16 mouse cellular contexts compared by ENCODE assay signal in genomic region chr3:89897204-89897796, GRCm38 (mm10). TPM values are rescaled to one million over a fixed set of nuclear protein-coding genes. Genes with fewer than 3 reads are reported as not detected.
DNase-seq lines count a peak whose midpoint lies in the region; ATAC-seq and TF ChIP-seq lines count a peak whose summit lies in the region.
"Had no signal": no experiment of that assay in that cellular context is flagged by ENCODE, and none has a peak within 500 bp of the region (broad histone marks: within the 10 kb centered on the region; RNA-seq: fewer than 3 reads in every experiment).

No protein-coding gene starts in this region.

- H3K36me3 ChIP-seq in heart, adult 2 months (ENCODE audit: control insufficient read depth, insufficient read depth, low read length): no peaks in the 10 kb centered on the region
- H3K36me3 ChIP-seq in heart, embryonic 12.5 days: no peaks in the 10 kb centered on the region
- H3K36me3 ChIP-seq in spleen, adult 2 months (ENCODE audit: control insufficient read depth, insufficient read depth, low read length): no peaks in the 10 kb centered on the region
- H3K36me3 ChIP-seq in embryonic facial prominence, embryonic 14.5 days (ENCODE audit: control insufficient read depth, insufficient read depth, low read length): no peaks in the 10 kb centered on the region
- H3K36me3 ChIP-seq: neural tube, embryonic 12.5 days; stomach, embryonic 15.5 days had no signal

- TF ChIP-seq CTCF in heart, adult 2 months (IDR thresholded peaks at IDR 0.05): no peak
- no peak for TF ChIP-seq CTCF in spleen, adult 2 months (IDR thresholded peaks at IDR 0.05; ENCODE audit: extremely low read depth, insufficient read depth, insufficient read length, insufficient replicate concordance)

- no peak for TF ChIP-seq EP300 in heart, adult 2 months (IDR thresholded peaks at IDR 0.05; ENCODE audit: insufficient read depth, low read depth, low read length)

- WGBS in heart, adult 2 months: 82% methylated on average over 8 of the region's 8 CpGs
- WGBS in heart, embryonic 12.5 days: 78% methylated on average over 8 of the region's 8 CpGs
- 91% methylated on average over 8 of the region's 8 CpGs for WGBS in spleen, adult 2 months
- WGBS in embryonic facial prominence, embryonic 14.5 days: 63% methylated on average over 8 of the region's 8 CpGs

- H3K79me2 ChIP-seq in heart, adult 2 months (replicated peaks; ENCODE audit: control insufficient read depth, insufficient read depth, low read length): no peaks in the 10 kb centered on the region

- no peaks in the 10 kb centered on the region for H3K9me3 ChIP-seq in heart, embryonic 12.5 days (replicated peaks)
- no peaks in the 10 kb centered on the region for H3K9me3 ChIP-seq in embryonic facial prominence, embryonic 14.5 days (ENCODE audit: control insufficient read depth, low read length)
- H3K9me3 ChIP-seq: liver, embryonic 15.5 days; neural tube, embryonic 12.5 days; stomach, embryonic 15.5 days had no signal

- no peak overlapping the region for H3K9ac ChIP-seq in heart, adult 2 months (ENCODE audit: low read depth, low read length)
- no peak overlapping the region for H3K9ac ChIP-seq in heart, embryonic 12.5 days
- H3K9ac ChIP-seq in embryonic facial prominence, embryonic 14.5 days (ENCODE audit: low read depth, low read length): no peak overlapping the region
- H3K9ac ChIP-seq: liver, embryonic 15.5 days; neural tube, embryonic 12.5 days; stomach, embryonic 15.5 days had no signal

- H3K27ac ChIP-seq in heart, adult 2 months: no peak overlapping the region
- H3K27ac ChIP-seq in heart, embryonic 12.5 days (ENCODE audit: poor library complexity, severe bottlenecking): no peak overlapping the region
- H3K27ac ChIP-seq in spleen, adult 2 months (ENCODE audit: insufficient read depth, low read length): peak overlapping the region; percentile 22; the same call in 1 of the 2 replicates
- peak overlapping the region; percentile 48; the same call in 1 of the 2 replicates for H3K27ac ChIP-seq in embryonic facial prominence, embryonic 14.5 days (replicated peaks; ENCODE audit: low read depth, low read length)
- H3K27ac ChIP-seq: kidney, postnatal 0 days; liver, embryonic 15.5 days; neural tube, embryonic 12.5 days had no signal

- DNase-seq in heart, adult 2 months: peak; percentile 3 to 20
- no peak for DNase-seq in spleen, adult 2 months (ENCODE audit: low read depth in 1 of 2, low spot score in 2 of 2)
- DNase-seq in spleen, postnatal 36 days (ENCODE audit: low spot score in 2 of 2): no peak
- DNase-seq in embryonic facial prominence, embryonic 14.5 days (ENCODE audit: low spot score): peak; percentile 63
- no peak for DNase-seq in layer of hippocampus, postnatal 36 days
- DNase-seq: cerebellum, postnatal 36 days; layer of hippocampus, adult 9-11 months; lung, postnatal 36 days; midbrain, embryonic 14.5 days had no signal

- ATAC-seq in heart, embryonic 12.5 days (ENCODE audit: insufficient number of reproducible peaks, low FRiP score): no peak
- peak; percentile 71 for ATAC-seq in embryonic facial prominence, embryonic 14.5 days (ENCODE audit: low read depth)
- no peak for ATAC-seq in megakaryocyte, adult 5-6 weeks (ENCODE audit: poor library complexity, severe bottlenecking)

- H3K4me2 ChIP-seq in heart, embryonic 12.5 days: no peak overlapping the region
- H3K4me2 ChIP-seq in embryonic facial prominence, embryonic 14.5 days (ENCODE audit: low read depth, low read length): no peak overlapping the region
- H3K4me2 ChIP-seq: liver, embryonic 15.5 days; neural tube, embryonic 12.5 days; stomach, embryonic 15.5 days had no signal

- no peak for TF ChIP-seq POLR2A in heart, adult 2 months (IDR thresholded peaks at IDR 0.05; ENCODE audit: insufficient read depth, low read depth, low read length)
- TF ChIP-seq POLR2A in spleen, adult 2 months (IDR thresholded peaks at IDR 0.05; ENCODE audit: low read depth, low read length): no peak

- peaks cover 8% of the 10 kb centered on the region for H3K4me1 ChIP-seq in heart, adult 2 months (ENCODE audit: control insufficient read depth, insufficient read depth, low read length)
- peaks cover 23% of the 10 kb centered on the region for H3K4me1 ChIP-seq in heart, embryonic 12.5 days (replicated peaks)
- H3K4me1 ChIP-seq in spleen, adult 2 months (ENCODE audit: control insufficient read depth, insufficient read depth, insufficient read length): peaks cover 13% of the 10 kb centered on the region; the same call in 1 of the 2 replicates
- peaks cover 8% of the 10 kb centered on the region for H3K4me1 ChIP-seq in embryonic facial prominence, embryonic 14.5 days (ENCODE audit: control insufficient read depth, insufficient read depth, low read length)

- intact Hi-C loops in heart, adult 2 months (cut with DNase I): no loop called here

- no peak overlapping the region for H3K4me3 ChIP-seq in heart, adult 2 months
- H3K4me3 ChIP-seq in heart, embryonic 12.5 days: no peak overlapping the region
- H3K4me3 ChIP-seq in spleen, adult 2 months (ENCODE audit: extremely low read depth, insufficient read depth, insufficient read length): no peak overlapping the region
- no peak overlapping the region for H3K4me3 ChIP-seq in embryonic facial prominence, embryonic 14.5 days (ENCODE audit: low read depth, low read length)
- H3K4me3 ChIP-seq: erythroblast, embryonic 14.5 days; liver, embryonic 15.5 days; neural tube, embryonic 12.5 days; stomach, embryonic 15.5 days had no signal

- no peaks in the 10 kb centered on the region for H3K27me3 ChIP-seq in heart, adult 2 months (ENCODE audit: control insufficient read depth, insufficient read depth, low read length)
- peaks cover 10% of the 10 kb centered on the region; the same call in 1 of the 2 replicates for H3K27me3 ChIP-seq in heart, embryonic 12.5 days (replicated peaks)
- H3K27me3 ChIP-seq in spleen, adult 2 months (ENCODE audit: control insufficient read depth, insufficient read depth, low read length): no peaks in the 10 kb centered on the region
- H3K27me3 ChIP-seq in embryonic facial prominence, embryonic 14.5 days (replicated peaks; ENCODE audit: control insufficient read depth, insufficient read depth, low read length): no peaks in the 10 kb centered on the region
- H3K27me3 ChIP-seq: neural tube, embryonic 12.5 days; stomach, embryonic 15.5 days had no signal

RNA-seq across cellular contexts. Expression of gene Il6ra, which starts 15.7 kb away (rescaled TPM):
- total RNA-seq in heart, adult 2 months (2021): 1 to 10 TPM; 4.3 to 4.8 TPM
- 2.5 and 2.8 TPM in 2 replicates for polyA plus RNA-seq in heart, adult 2 months (2012; rRNA removed)
- 0.47 and 0.59 TPM in 2 replicates for polyA plus RNA-seq in heart, embryonic 12.5 days (2016; fragmentation: Nextera tagmentation; extraction: Ambion mirVana)
- polyA plus RNA-seq in spleen, adult 2 months (2012; rRNA removed): 21.4 and 25.6 TPM in 2 replicates
- polyA plus RNA-seq in embryonic facial prominence, embryonic 14.5 days (2014; fragmentation: Nextera tagmentation; extraction: Ambion mirVana): 1.4 and 2.3 TPM in 2 replicates
- 1 to 10 TPM; 6.3 to 7.7 TPM for total RNA-seq in layer of hippocampus, postnatal 36 days (2021)
- total RNA-seq in megakaryocyte, adult 5-6 weeks (2015): 147 and 166 TPM in 2 replicates
- total RNA-seq in megakaryocyte, adult 5-6 weeks (2017): 63.8 and 71.2 TPM in 2 replicates

Comparison
In these comparisons a context has a peak if more than half of its experiments do, and no peak if none do; other contexts are left out.
1. DNase-seq: peak in heart, adult 2 months (2 of 2) and embryonic facial prominence, embryonic 14.5 days (single experiment); none in spleen, adult 2 months (0 of 2), spleen, postnatal 36 days (0 of 2) and layer of hippocampus, postnatal 36 days (0 of 2).
2. H3K27ac ChIP-seq: peak in spleen, adult 2 months (single experiment) and embryonic facial prominence, embryonic 14.5 days (single experiment); none in heart, adult 2 months (single experiment) and heart, embryonic 12.5 days (single experiment).